Mouse (Mus musculus): ENCODE results near the gene Asb12. TPM values are rescaled to one million over a fixed set of nuclear protein-coding genes. Genes with fewer than 3 reads are reported as not detected.
"Not testable (repeated sequence)": the region's sequence is repeated elsewhere in the genome, so short reads cannot be mapped to it uniquely, and the experiment has no call there.

The Asb12 gene
- total RNA-seq (2014; rRNA removed; ENCODE audit: low replicate concordance) (16.3 and 16.8 TPM in 2 replicates), polyA plus RNA-seq (2015; fragmentation: Nextera tagmentation; extraction: Ambion mirVana) (7.6 and 9.4 TPM in 2 replicates)

DNA sequence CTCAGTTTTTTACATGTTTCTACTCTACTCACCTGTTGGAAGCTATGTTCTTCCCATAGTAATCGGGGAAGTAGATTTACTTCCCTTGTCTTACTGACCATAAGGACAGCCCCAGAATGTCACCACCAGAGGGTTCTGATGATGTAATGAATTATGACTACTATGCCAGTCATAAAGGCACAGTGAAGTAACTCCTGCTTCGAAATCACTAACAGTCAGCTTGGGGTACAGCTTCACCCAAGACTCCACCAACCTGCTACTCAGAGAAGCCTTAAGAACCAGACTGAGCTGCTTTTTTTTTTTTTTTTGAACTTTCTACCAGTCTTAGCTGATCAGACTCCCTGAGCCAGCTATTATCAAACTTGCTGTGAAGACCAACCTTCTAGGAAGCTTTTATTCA lies at the start of gene Asb12, which contains the start of gene Pfn5:
Gene Asb12 (minus strand): TSS at position 101 of the 400 bp plus-strand sequence.
Gene Pfn5 (plus strand): TSS at position 218 of the 400 bp plus-strand sequence.
- H3K27ac ChIP-seq (ENCODE audit: low read depth): no peak within 1 kb of the TSS
- TF ChIP-seq CTCF (IDR thresholded peaks at IDR 0.05; ENCODE audit: low read depth): no peak
- TF ChIP-seq EP300 (IDR thresholded peaks at IDR 0.05; ENCODE audit: low read depth): no peak
- H3K9ac ChIP-seq (replicated peaks; ENCODE audit: low read depth, low read length): no peak within 1 kb of the TSS
- no peak within 1 kb of the TSS for H3K4me3 ChIP-seq (ENCODE audit: low read depth, low read length)
- WGBS: 69% methylated on average over 2 of the region's 2 CpGs
- DNase-seq (ENCODE audit: low spot score) (no peak), ATAC-seq (ENCODE audit: insufficient read depth, low read depth) (no peak)
- H3K9me3 ChIP-seq (replicated peaks; ENCODE audit: control insufficient read depth, low read length): no peaks in the 10 kb centered on the region
- H3K36me3 ChIP-seq (replicated peaks; ENCODE audit: control insufficient read depth, insufficient read depth, low read length): no peaks in the 10 kb centered on the region
- no peaks in the 10 kb centered on the region for H3K4me1 ChIP-seq (ENCODE audit: control insufficient read depth, insufficient read depth)
- H3K4me2 ChIP-seq (ENCODE audit: low read depth, low read length): no peak within 1 kb of the TSS
- no peaks in the 10 kb centered on the region for H3K27me3 ChIP-seq (ENCODE audit: control insufficient read depth, insufficient read depth, low read length)

DNA sequence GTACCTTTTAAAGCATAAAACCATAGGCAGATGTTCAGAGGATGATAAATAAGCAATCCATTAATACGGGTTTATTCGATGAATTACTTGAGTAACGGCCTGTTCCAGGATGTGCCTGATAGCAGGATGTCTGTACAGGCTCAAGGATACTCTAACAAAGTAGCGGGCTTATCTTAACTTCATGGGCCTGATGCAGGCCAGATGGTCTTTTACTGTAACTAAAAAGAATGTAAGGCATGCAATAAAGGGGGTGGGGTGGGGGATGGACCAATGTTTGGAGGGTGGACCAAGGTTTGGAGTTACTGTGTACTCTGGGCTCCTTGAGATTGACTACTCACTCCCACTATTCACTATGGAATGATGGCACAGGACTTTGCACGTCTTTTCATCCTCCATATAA lies 42.8 kb upstream of the Asb12 start:
- Histone ChIP-seq H3K36me3 (replicated peaks; ENCODE audit: control insufficient read depth, insufficient read depth, low read length) (no peaks in the 10 kb centered on the region), H3K27me3 (ENCODE audit: control insufficient read depth, insufficient read depth, low read length) (no peaks in the 10 kb centered on the region), H3K4me3 (ENCODE audit: low read depth, low read length) (no peak overlapping the region), H3K9me3 (replicated peaks; ENCODE audit: control insufficient read depth, low read length) (no peaks in the 10 kb centered on the region), H3K9ac (replicated peaks; ENCODE audit: low read depth, low read length) (no peak overlapping the region), H3K27ac (ENCODE audit: low read depth) (no peak overlapping the region), H3K4me1 (ENCODE audit: control insufficient read depth, insufficient read depth) (no peaks in the 10 kb centered on the region), H3K4me2 (ENCODE audit: low read depth, low read length) (no peak overlapping the region)
- no peak for TF ChIP-seq EP300 (IDR thresholded peaks at IDR 0.05; ENCODE audit: low read depth)
- no peak for DNase-seq (ENCODE audit: low spot score)
- 45% methylated on average over 5 of the region's 5 CpGs for WGBS
- ATAC-seq (ENCODE audit: insufficient read depth, low read depth): peak; percentile 51

DNA sequence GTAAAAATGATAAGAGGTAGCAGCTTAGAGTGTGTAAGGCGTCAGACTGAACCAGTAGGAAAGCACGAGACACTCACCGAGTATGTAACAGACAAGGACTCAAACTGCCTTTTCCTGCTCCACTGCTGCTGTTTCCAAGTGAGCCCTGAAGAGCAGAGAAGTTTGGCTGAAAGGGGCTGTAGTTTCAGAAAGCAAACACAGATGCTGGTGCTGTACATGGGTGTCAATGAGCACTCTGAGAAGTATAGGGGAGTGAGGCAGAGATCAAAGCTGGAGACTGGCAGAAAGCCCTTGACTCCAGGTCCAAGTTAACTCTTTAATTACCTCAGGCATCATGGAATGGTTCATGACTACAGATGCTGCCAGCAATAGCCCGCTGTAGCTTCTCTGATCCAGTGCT lies 3.5 kb downstream of the Asb12 start:
- Histone ChIP-seq H3K4me2 (ENCODE audit: low read depth, low read length) (no peak overlapping the region), H3K36me3 (replicated peaks; ENCODE audit: control insufficient read depth, insufficient read depth, low read length) (no peaks in the 10 kb centered on the region), H3K9me3 (replicated peaks; ENCODE audit: control insufficient read depth, low read length) (no peaks in the 10 kb centered on the region), H3K27me3 (ENCODE audit: control insufficient read depth, insufficient read depth, low read length) (no peaks in the 10 kb centered on the region), H3K4me3 (ENCODE audit: low read depth, low read length) (no peak overlapping the region), H3K27ac (ENCODE audit: low read depth) (no peak overlapping the region), H3K4me1 (ENCODE audit: control insufficient read depth, insufficient read depth) (no peaks in the 10 kb centered on the region), H3K9ac (replicated peaks; ENCODE audit: low read depth, low read length) (no peak overlapping the region)
- DNase-seq (ENCODE audit: low spot score) (no peak), ATAC-seq (ENCODE audit: insufficient read depth, low read depth) (no peak)
- TF ChIP-seq EP300 (IDR thresholded peaks at IDR 0.05; ENCODE audit: low read depth): no peak
- TF ChIP-seq CTCF (IDR thresholded peaks at IDR 0.05; ENCODE audit: low read depth): no peak
- WGBS: 62% methylated on average over 4 of the region's 4 CpGs

DNA sequence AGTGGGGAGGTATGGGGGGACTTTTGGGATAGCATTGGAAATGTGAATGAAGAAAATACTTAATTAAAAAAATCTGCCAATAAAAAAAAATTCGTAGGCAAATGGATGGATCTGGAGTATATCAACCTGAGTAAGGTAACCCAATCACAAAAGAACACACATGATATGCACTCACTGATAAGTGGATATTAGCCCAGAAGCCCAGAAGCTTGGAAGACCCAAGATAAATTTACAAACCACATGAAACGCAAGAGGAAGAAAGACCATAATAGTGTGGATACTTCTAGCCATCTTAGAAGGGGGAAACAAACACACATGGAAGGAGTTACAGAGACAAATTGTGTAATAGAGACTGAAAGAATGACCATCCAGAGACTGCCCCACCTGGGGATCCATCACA lies 22.3 kb downstream of the Asb12 start:
- ATAC-seq (ENCODE audit: insufficient read depth, low read depth); DNase-seq (ENCODE audit: low spot score); H3K4me1 ChIP-seq (ENCODE audit: control insufficient read depth, insufficient read depth); H3K9ac ChIP-seq (replicated peaks; ENCODE audit: low read depth, low read length); H3K27me3 ChIP-seq (ENCODE audit: control insufficient read depth, insufficient read depth, low read length); H3K4me3 ChIP-seq (ENCODE audit: low read depth, low read length); H3K27ac ChIP-seq (ENCODE audit: low read depth); H3K4me2 ChIP-seq (ENCODE audit: low read depth, low read length); H3K9me3 ChIP-seq (replicated peaks; ENCODE audit: control insufficient read depth, low read length); H3K36me3 ChIP-seq (replicated peaks; ENCODE audit: control insufficient read depth, insufficient read depth, low read length): not testable (repeated sequence)
- 85% methylated on average over 2 of the region's 2 CpGs for WGBS

DNA sequence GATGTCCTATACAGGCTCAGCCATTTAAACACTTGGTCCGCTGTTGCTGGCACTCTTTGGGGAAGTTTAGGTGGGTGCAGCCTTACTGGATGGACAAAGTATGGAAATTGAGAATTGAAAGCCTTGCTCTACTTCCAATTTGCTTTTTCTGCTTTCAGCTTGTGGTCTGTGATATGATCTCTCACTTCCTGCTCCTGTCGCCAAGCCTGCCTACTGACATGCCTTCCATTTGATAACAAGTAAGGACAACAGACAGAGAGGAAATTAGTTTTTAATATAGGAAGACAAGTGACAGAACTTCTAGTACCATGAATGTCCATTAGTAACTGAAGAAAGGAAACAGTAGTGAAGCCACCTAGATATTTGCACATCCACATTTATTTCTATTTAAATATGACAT lies 32.6 kb downstream of the Asb12 start:
- Histone ChIP-seq H3K9me3 (replicated peaks; ENCODE audit: control insufficient read depth, low read length) (no peaks in the 10 kb centered on the region), H3K4me2 (ENCODE audit: low read depth, low read length) (no peak overlapping the region), H3K4me1 (ENCODE audit: control insufficient read depth, insufficient read depth) (no peaks in the 10 kb centered on the region), H3K36me3 (replicated peaks; ENCODE audit: control insufficient read depth, insufficient read depth, low read length) (no peaks in the 10 kb centered on the region), H3K9ac (replicated peaks; ENCODE audit: low read depth, low read length) (no peak overlapping the region), H3K4me3 (ENCODE audit: low read depth, low read length) (no peak overlapping the region), H3K27me3 (ENCODE audit: control insufficient read depth, insufficient read depth, low read length) (no peaks in the 10 kb centered on the region), H3K27ac (ENCODE audit: low read depth) (no peak overlapping the region)
- no peak for DNase-seq (ENCODE audit: low spot score)
- ATAC-seq (ENCODE audit: insufficient read depth, low read depth): no peak
- no peak for TF ChIP-seq CTCF (IDR thresholded peaks at IDR 0.05; ENCODE audit: low read depth)
- TF ChIP-seq EP300 (IDR thresholded peaks at IDR 0.05; ENCODE audit: low read depth): no peak
- WGBS: 60% methylated on average over 2 of the region's 2 CpGs

DNA sequence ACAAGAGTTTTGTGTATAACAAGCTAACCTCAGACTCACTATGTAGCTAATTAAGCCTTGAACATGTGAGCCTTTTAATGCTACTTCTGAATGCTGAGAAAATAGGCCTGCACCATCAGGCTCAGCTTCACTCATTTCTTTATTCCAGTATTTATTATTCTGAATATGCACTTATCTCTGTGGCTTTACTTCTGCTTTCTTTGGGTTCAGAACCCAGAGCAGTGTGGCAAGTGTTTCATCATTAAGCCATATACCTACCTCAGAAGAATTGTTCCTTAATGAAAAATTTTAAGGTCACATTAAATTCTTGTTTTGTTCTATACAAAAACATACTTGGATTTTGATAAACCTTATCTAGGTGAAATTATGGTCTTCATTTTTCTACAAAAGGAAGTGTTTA lies 33.9 kb downstream of the Asb12 start:
- ATAC-seq (ENCODE audit: insufficient read depth, low read depth): no peak
- TF ChIP-seq CTCF (IDR thresholded peaks at IDR 0.05; ENCODE audit: low read depth): no peak
- TF ChIP-seq EP300 (IDR thresholded peaks at IDR 0.05; ENCODE audit: low read depth): no peak
- Histone ChIP-seq H3K4me1 (ENCODE audit: control insufficient read depth, insufficient read depth) (no peaks in the 10 kb centered on the region), H3K36me3 (replicated peaks; ENCODE audit: control insufficient read depth, insufficient read depth, low read length) (no peaks in the 10 kb centered on the region), H3K9ac (replicated peaks; ENCODE audit: low read depth, low read length) (no peak overlapping the region), H3K27ac (ENCODE audit: low read depth) (no peak overlapping the region), H3K4me3 (ENCODE audit: low read depth, low read length) (no peak overlapping the region), H3K9me3 (replicated peaks; ENCODE audit: control insufficient read depth, low read length) (no peaks in the 10 kb centered on the region), H3K4me2 (ENCODE audit: low read depth, low read length) (no peak overlapping the region), H3K27me3 (ENCODE audit: control insufficient read depth, insufficient read depth, low read length) (no peaks in the 10 kb centered on the region)
- DNase-seq (ENCODE audit: low spot score): no peak
